Mouse (Mus musculus) midbrain, embryonic 11.5 days (tissue): ENCODE measurements at regions not wholly inside any gene's neighbourhood (a gene's known extent, or its start where the extent isn't known, plus 50 kb on each side); places are given as distances from the start of the nearest gene placed in this dataset.

ENCODE experiments used
- ATAC-seq: fragments of 200-750 bp; cut with Nextera tagmentation; 2 replicates; pipeline ENCODE4 v1.8.0; 2017; ENCODE audit warnings: moderate TSS enrichment, moderate library complexity; ENCODE audit not compliant: low FRiP score
- DNase-seq: peaks from one replicate; pipeline ENCODE4 v3.0.0; 2015; ENCODE audit warnings: low spot score; ENCODE audit errors: missing footprints
- H3K27ac ChIP-seq: fragments of 300-500 bp; sonication (generic); 2 replicates; pipeline ENCODE4 v1.5.1; 2014; ENCODE audit warnings: low read depth, low read length
- H3K27me3 ChIP-seq: fragments of 300-500 bp; sonication (generic); 2 replicates; pipeline ENCODE4 v1.6.1; 2014; ENCODE audit warnings: mild to moderate bottlenecking, low read length, moderate library complexity, mixed read lengths; ENCODE audit not compliant: control insufficient read depth, insufficient read depth
- H3K36me3 ChIP-seq: fragments of 300-500 bp; sonication (generic); 2 replicates; pipeline ENCODE4 v1.6.1; 2014; ENCODE audit warnings: mild to moderate bottlenecking, low read length, moderate library complexity, mixed read lengths; ENCODE audit not compliant: control insufficient read depth, insufficient read depth
- H3K4me1 ChIP-seq: fragments of 300-500 bp; sonication (generic); 2 replicates; pipeline ENCODE4 v1.6.1; 2014; ENCODE audit warnings: low read length; ENCODE audit not compliant: control insufficient read depth, insufficient read depth
- H3K4me2 ChIP-seq: fragments of 300-500 bp; sonication (generic); 2 replicates; pipeline ENCODE4 v1.6.1; 2014; ENCODE audit warnings: mild to moderate bottlenecking, moderate library complexity
- H3K4me3 ChIP-seq: fragments of 300-500 bp; sonication (generic); 2 replicates; pipeline ENCODE4 v1.5.1; 2014; ENCODE audit warnings: low read depth, low read length
- H3K9ac ChIP-seq: fragments of 300-500 bp; sonication (generic); 2 replicates; pipeline ENCODE4 v1.6.1; 2014; ENCODE audit warnings: low read length
- H3K9me3 ChIP-seq: fragments of 300-500 bp; sonication (generic); 2 replicates; pipeline ENCODE4 v1.6.1; 2016; ENCODE audit warnings: low read length; ENCODE audit not compliant: control insufficient read depth
- WGBS: fragments of 180-500 bp; shearing (Covaris S2); extraction: QIAGEN DNeasy Blood & Tissue Kit; methylation state at CpG from one replicate; pipeline ENCODE4 v1.1.7; 2014; 5-methylcytosine and 5-hydroxymethylcytosine counted together

- 89% methylated on average over 1 of the region's 1 CpGs for WGBS
- no peak overlapping the region for H3K4me3 ChIP-seq
- ATAC-seq (no peak), DNase-seq (no peak)
- no peaks in the 10 kb centered on the region for H3K4me1 ChIP-seq
- H3K4me2 ChIP-seq, result no peak overlapping the region
- H3K27me3 ChIP-seq, result no peaks in the 10 kb centered on the region
- H3K27ac ChIP-seq, result no peak overlapping the region
- H3K36me3 ChIP-seq, result no peaks in the 10 kb centered on the region
- H3K9ac ChIP-seq, result no peak overlapping the region
- H3K9me3 ChIP-seq, result no peaks in the 10 kb centered on the region
These were observed 60.3 kb downstream of the Pcdh20 start for GRCm38 (mm10) chr14:88410722-88411437.

GRCm38 (mm10) chr14:88399270-88399669 is 71.9 kb downstream of the Pcdh20 start:
- DNase-seq, result no peak
- no peaks in the 10 kb centered on the region; the same call in 1 of the 2 replicates for H3K9me3 ChIP-seq
- no peak overlapping the region for H3K4me2 ChIP-seq
- ATAC-seq, result peak; percentile 73
- 12% methylated on average over 1 of the region's 1 CpGs for WGBS
- no peak overlapping the region for H3K9ac ChIP-seq
- H3K27ac ChIP-seq, result no peak overlapping the region
- no peaks in the 10 kb centered on the region for H3K36me3 ChIP-seq
- no peaks in the 10 kb centered on the region for H3K4me1 ChIP-seq
- no peak overlapping the region for H3K4me3 ChIP-seq
- no peaks in the 10 kb centered on the region for H3K27me3 ChIP-seq

- Histone ChIP-seq H3K4me2 (no peak overlapping the region), H3K36me3 (no peaks in the 10 kb centered on the region), H3K27me3 (no peaks in the 10 kb centered on the region), H3K27ac (no peak overlapping the region), H3K9ac (no peak overlapping the region), H3K4me1 (no peaks in the 10 kb centered on the region), H3K4me3 (no peak overlapping the region), H3K9me3 (no peaks in the 10 kb centered on the region; the same call in 1 of the 2 replicates)
- no peak for DNase-seq
- 0 out of 2 replicates have a peak, but pooled peaks have one; percentile 19 for ATAC-seq
These were observed 74.0 kb downstream of the Pcdh20 start for GRCm38 (mm10) chr14:88397187-88397586.

GRCm38 (mm10) chr14:88395016-88395415 is 76.2 kb downstream of the Pcdh20 start:
- 87% methylated on average over 4 of the region's 4 CpGs for WGBS
- Histone ChIP-seq H3K36me3 (no peaks in the 10 kb centered on the region), H3K4me1 (no peaks in the 10 kb centered on the region), H3K4me2 (no peak overlapping the region), H3K9me3 (no peaks in the 10 kb centered on the region; the same call in 1 of the 2 replicates), H3K27me3 (no peaks in the 10 kb centered on the region), H3K9ac (no peak overlapping the region), H3K27ac (no peak overlapping the region), H3K4me3 (no peak overlapping the region)
- DNase-seq, result no peak
- ATAC-seq, result no peak

- H3K9me3 ChIP-seq, result no peaks in the 10 kb centered on the region
- 83% methylated on average over 2 of the region's 2 CpGs for WGBS
- no peak for ATAC-seq
- H3K4me3 ChIP-seq, result no peak overlapping the region
- H3K9ac ChIP-seq, result no peak overlapping the region
- H3K27me3 ChIP-seq, result no peaks in the 10 kb centered on the region
- H3K4me1 ChIP-seq, result no peaks in the 10 kb centered on the region
- H3K36me3 ChIP-seq, result no peaks in the 10 kb centered on the region
- no peak overlapping the region for H3K27ac ChIP-seq
- no peak for DNase-seq
- H3K4me2 ChIP-seq, result no peak overlapping the region
These were observed 86.6 kb downstream of the Pcdh20 start for GRCm38 (mm10) chr14:88384553-88384952.

GRCm38 (mm10) chr14:88347177-88347576 is 124.0 kb downstream of the Pcdh20 start:
- no peaks in the 10 kb centered on the region for H3K36me3 ChIP-seq
- H3K27me3 ChIP-seq, result no peaks in the 10 kb centered on the region
- no peak overlapping the region for H3K4me3 ChIP-seq
- no peak overlapping the region for H3K4me2 ChIP-seq
- no peak overlapping the region for H3K9ac ChIP-seq
- H3K27ac ChIP-seq, result no peak overlapping the region
- DNase-seq, result no peak
- ATAC-seq, result no peak
- WGBS, result 85% methylated on average over 4 of the region's 4 CpGs
- H3K9me3 ChIP-seq, result no peaks in the 10 kb centered on the region
- H3K4me1 ChIP-seq, result no peaks in the 10 kb centered on the region

- peak; percentile 87 for DNase-seq
- Histone ChIP-seq H3K4me1 (no peaks in the 10 kb centered on the region; the same call in 1 of the 2 replicates), H3K4me2 (no peak overlapping the region), H3K27me3 (no peaks in the 10 kb centered on the region), H3K4me3 (no peak overlapping the region), H3K27ac (no peak overlapping the region), H3K9ac (no peak overlapping the region), H3K36me3 (no peaks in the 10 kb centered on the region), H3K9me3 (no peaks in the 10 kb centered on the region)
- peak; percentile 73 for ATAC-seq
- WGBS, result 51% methylated on average over 10 of the region's 10 CpGs
These were observed 133.9 kb downstream of the Pcdh20 start for GRCm38 (mm10) chr14:88337304-88337703.

- 91% methylated on average over 2 of the region's 2 CpGs for WGBS
- no peak overlapping the region for H3K27ac ChIP-seq
- no peaks in the 10 kb centered on the region for H3K9me3 ChIP-seq
- no peaks in the 10 kb centered on the region for H3K27me3 ChIP-seq
- ATAC-seq (no peak), DNase-seq (no peak)
- no peaks in the 10 kb centered on the region for H3K4me1 ChIP-seq
- no peak overlapping the region for H3K4me2 ChIP-seq
- no peaks in the 10 kb centered on the region for H3K36me3 ChIP-seq
- H3K9ac ChIP-seq, result no peak overlapping the region
- H3K4me3 ChIP-seq, result no peak overlapping the region
These were observed 140.6 kb downstream of the Pcdh20 start for GRCm38 (mm10) chr14:88330613-88331012.

- WGBS, result 92% methylated on average over 4 of the region's 4 CpGs
- no peaks in the 10 kb centered on the region for H3K36me3 ChIP-seq
- no peak overlapping the region for H3K27ac ChIP-seq
- no peaks in the 10 kb centered on the region for H3K9me3 ChIP-seq
- ATAC-seq (no peak), DNase-seq (no peak)
- no peaks in the 10 kb centered on the region for H3K27me3 ChIP-seq
- no peak overlapping the region for H3K9ac ChIP-seq
- H3K4me2 ChIP-seq, result no peak overlapping the region
- H3K4me3 ChIP-seq, result no peak overlapping the region
- no peaks in the 10 kb centered on the region for H3K4me1 ChIP-seq
These were observed 144.8 kb downstream of the Pcdh20 start for GRCm38 (mm10) chr14:88326411-88326810.
